In genomic region chr5:111085849-111086248, GRCm38 (mm10) we compare ENCODE assay signal across 19 mouse cellular contexts.
DNase-seq lines count a peak whose midpoint lies in the region; TF ChIP-seq lines count a peak whose summit lies in the region.
"Had no signal": no experiment of that assay in that cellular context is flagged by ENCODE, and none has a peak within 500 bp of the region (broad histone marks: within the 10 kb centered on the region; RNA-seq: fewer than 3 reads in every experiment).

No protein-coding gene starts in this region.

- H3K27me3 ChIP-seq in heart, embryonic 10.5 days (ENCODE audit: insufficient read depth, poor library complexity, severe bottlenecking), result no peaks in the 10 kb centered on the region; the same call in 1 of the 2 replicates
- no peaks in the 10 kb centered on the region for H3K27me3 ChIP-seq in myocyte (ENCODE audit: control insufficient read depth, insufficient read depth, insufficient read length)
- H3K27me3 ChIP-seq: CH12.LX, Patski had no signal

- H3K27ac ChIP-seq in heart, embryonic 10.5 days, result no peak overlapping the region

- intact Hi-C loops in heart, postnatal 10 days (cut with DNase I), result no loop called here
- intact Hi-C loops in heart, postnatal 14 days (cut with DNase I), result no loop called here

- DNase-seq in heart, adult 11 months, result peak; percentile 71
- DNase-seq in heart, postnatal 10 days, result no peak
- peak; percentile 60 for DNase-seq in heart, embryonic 10.5 days (ENCODE audit: low spot score)
- DNase-seq in heart, postnatal 14 days, result no peak
- no peak for DNase-seq in layer of hippocampus, postnatal 36 days
- DNase-seq: adrenal gland, adult 2 months; adrenal gland, adult 8-10 months; adrenal gland, postnatal 10 days; adrenal gland, postnatal 14 days; adrenal gland, postnatal 25 days; adrenal gland, postnatal 36 days; B cell, adult 2 months; cerebellum, adult 11 months; cerebellum, adult 11-12 months; cerebellum, adult 18-20 months had no signal

- no peak overlapping the region for H3ac ChIP-seq in myocyte (ENCODE audit: control insufficient read depth, insufficient read length)

- no peaks in the 10 kb centered on the region for H3K9me3 ChIP-seq in heart, embryonic 10.5 days
- H3K9me3 ChIP-seq: G1E had no signal

- H3K4me3 ChIP-seq in heart, embryonic 10.5 days, result no peak overlapping the region
- H3K4me3 ChIP-seq in myocyte, result no peak overlapping the region

- WGBS in heart, embryonic 10.5 days, result 86% methylated on average over 4 of the region's 4 CpGs

- no peaks in the 10 kb centered on the region for H3K4me1 ChIP-seq in heart, embryonic 10.5 days

- H3K79me2 ChIP-seq in myocyte (ENCODE audit: control insufficient read depth, insufficient read depth), result no peaks in the 10 kb centered on the region

- peaks cover 9% of the 10 kb centered on the region; the same call in 1 of the 2 replicates for H3K36me3 ChIP-seq in heart, embryonic 10.5 days
- no peaks in the 10 kb centered on the region for H3K36me3 ChIP-seq in myocyte (ENCODE audit: control insufficient read depth, insufficient read depth)
- H3K36me3 ChIP-seq: G1E had no signal

- H3K4me2 ChIP-seq in myocyte (ENCODE audit: low read depth), result no peak overlapping the region

- no peak for TF ChIP-seq POLR2A in myocyte (IDR thresholded peaks at IDR 0.05; ENCODE audit: insufficient read length, low read depth)

TF ChIP-seq in myocyte, 11 proteins besides CTCF, POLR2A, EP300 and RAD21:
- TF ChIP-seq CEBPB (IDR thresholded peaks at IDR 0.05; ENCODE audit: insufficient read depth, poor library complexity, severe bottlenecking), result 0 out of 2 replicates have a peak, but pooled peaks have one; percentile 16
- TF ChIP-seq USF1 (IDR thresholded peaks at IDR 0.05; ENCODE audit: low read depth), result no peak

Comparison
In these comparisons a context has a peak if more than half of its experiments do, and no peak if none do; other contexts are left out.
1. DNase-seq: peak in heart, adult 11 months (single experiment) and heart, embryonic 10.5 days (single experiment); none in heart, postnatal 10 days (0 of 2), heart, postnatal 14 days (0 of 2) and layer of hippocampus, postnatal 36 days (0 of 2).